Mouse (Mus musculus) forebrain, embryonic 15.5 days (tissue): ENCODE results near the gene Specc1l. TPM values are rescaled to one million over a fixed set of nuclear protein-coding genes. Genes with fewer than 3 reads are reported as not detected.
"Not testable (repeated sequence)": the region's sequence is repeated elsewhere in the genome, so short reads cannot be mapped to it uniquely, and the experiment has no call there.

ENCODE experiments used
- ATAC-seq: fragments of 200-750 bp; cut with Nextera tagmentation; replicated peaks from 2 replicates; pipeline ENCODE4 v1.8.0; 2017; ENCODE audit warnings: mild to moderate bottlenecking, moderate TSS enrichment, moderate library complexity
- H3K27ac ChIP-seq: fragments of 300-500 bp; sonication (generic); replicated peaks from 2 replicates; pipeline ENCODE4 v1.5.1; 2015; ENCODE audit warnings: mild to moderate bottlenecking, inconsistent platforms
- H3K27me3 ChIP-seq: fragments of 300-500 bp; sonication (generic); 2 replicates; pipeline ENCODE4 v1.6.1; 2015; ENCODE audit warnings: inconsistent platforms
- H3K36me3 ChIP-seq: fragments of 300-500 bp; sonication (generic); 2 replicates; pipeline ENCODE4 v1.6.1; 2015; ENCODE audit warnings: mild to moderate bottlenecking, inconsistent platforms
- H3K4me1 ChIP-seq: fragments of 300-500 bp; sonication (generic); 2 replicates; pipeline ENCODE4 v1.6.1; 2015; ENCODE audit warnings: inconsistent platforms
- H3K4me2 ChIP-seq: fragments of 300-500 bp; sonication (generic); replicated peaks from 2 replicates; pipeline ENCODE4 v1.6.1; 2015; ENCODE audit warnings: mild to moderate bottlenecking, inconsistent platforms
- H3K4me3 ChIP-seq: fragments of 300-500 bp; sonication (generic); 2 replicates; pipeline ENCODE4 v1.5.1; 2015; ENCODE audit warnings: mild to moderate bottlenecking, inconsistent platforms
- H3K9ac ChIP-seq: fragments of 300-500 bp; sonication (generic); replicated peaks from 2 replicates; pipeline ENCODE4 v1.6.1; 2015; ENCODE audit warnings: mild to moderate bottlenecking, inconsistent platforms
- H3K9me3 ChIP-seq: fragments of 300-500 bp; sonication (generic); 2 replicates; pipeline ENCODE4 v1.6.1; 2016; ENCODE audit warnings: inconsistent platforms
- WGBS: fragments of 180-500 bp; shearing (Covaris S2); methylation state at CpG from one replicate; pipeline ENCODE4 v1.1.7; 2015; ENCODE audit warnings: mixed read lengths; 5-methylcytosine and 5-hydroxymethylcytosine counted together
- polyA plus RNA-seq: library from polyadenylated mRNA; unstranded; fragments of >200 nt; fragmentation: Nextera tagmentation; extraction: Ambion mirVana; gene quantifications from 2 replicates; pipeline ENCODE4 v1.2.1, GENCODE M21; 2015

Specc1l gene
- polyA plus RNA-seq, 1 experiment from 2014 or later: 44.7 TPM

- Histone ChIP-seq H3K27me3 (no peaks in the 10 kb centered on the region), H3K4me2 (no peak overlapping the region), H3K27ac (no peak overlapping the region), H3K9me3 (no peaks in the 10 kb centered on the region), H3K9ac (no peak overlapping the region), H3K36me3 (no peaks in the 10 kb centered on the region), H3K4me3 (no peak overlapping the region), H3K4me1 (no peaks in the 10 kb centered on the region)
- ATAC-seq: no peak
- WGBS: 91% methylated on average over 5 of the region's 5 CpGs
Measured at GRCm38 (mm10) chr10:75338852-75339251, 127.0 kb downstream of the Specc1l start.

GRCm38 (mm10) chr10:75339377-75339776 lies 127.5 kb downstream of the Specc1l start:
- 90% methylated on average over 7 of the region's 7 CpGs for WGBS
- Histone ChIP-seq H3K4me1 (no peaks in the 10 kb centered on the region), H3K9me3 (no peaks in the 10 kb centered on the region), H3K9ac (no peak overlapping the region), H3K27ac (no peak overlapping the region), H3K4me3 (no peak overlapping the region), H3K36me3 (no peaks in the 10 kb centered on the region), H3K27me3 (no peaks in the 10 kb centered on the region), H3K4me2 (no peak overlapping the region)
- no peak for ATAC-seq

- no peak overlapping the region for H3K9ac ChIP-seq
- 36% methylated on average over 8 of the region's 8 CpGs for WGBS
- no peaks in the 10 kb centered on the region for H3K9me3 ChIP-seq
- H3K36me3 ChIP-seq: no peaks in the 10 kb centered on the region
- H3K27me3 ChIP-seq: no peaks in the 10 kb centered on the region
- no peak overlapping the region for H3K4me3 ChIP-seq
- ATAC-seq: no peak
- 0 out of 2 replicates have a peak, but pooled peaks cover 3% of the 10 kb centered on the region for H3K4me1 ChIP-seq
- H3K27ac ChIP-seq: no peak overlapping the region
- H3K4me2 ChIP-seq: no peak overlapping the region
Measured at GRCm38 (mm10) chr10:75341936-75342335, 130.1 kb downstream of the Specc1l start.

- H3K4me1 ChIP-seq, H3K27me3 ChIP-seq, H3K36me3 ChIP-seq, ATAC-seq, H3K4me3 ChIP-seq, H3K27ac ChIP-seq, H3K9ac ChIP-seq, H3K9me3 ChIP-seq, H3K4me2 ChIP-seq: not testable (repeated sequence)
- 60% methylated on average over 1 of the region's 1 CpGs for WGBS
Measured at GRCm38 (mm10) chr10:75344563-75344962, 132.7 kb downstream of the Specc1l start.

- no peaks in the 10 kb centered on the region for H3K36me3 ChIP-seq
- H3K27ac ChIP-seq: no peak overlapping the region
- H3K4me3 ChIP-seq: no peak overlapping the region
- H3K9me3 ChIP-seq: no peaks in the 10 kb centered on the region
- 15% methylated on average over 2 of the region's 2 CpGs for WGBS
- H3K27me3 ChIP-seq: no peaks in the 10 kb centered on the region
- H3K4me2 ChIP-seq: no peak overlapping the region
- H3K4me1 ChIP-seq: 0 out of 2 replicates have a peak, but pooled peaks cover 3% of the 10 kb centered on the region
- no peak overlapping the region for H3K9ac ChIP-seq
- no peak for ATAC-seq
Measured at GRCm38 (mm10) chr10:75345265-75345664, 133.4 kb downstream of the Specc1l start.

GRCm38 (mm10) chr10:75350564-75350963 lies 138.7 kb downstream of the Specc1l start:
- no peak overlapping the region for H3K27ac ChIP-seq
- whole genome bisulfite sequencing: 90% methylated on average over 5 of the region's 5 CpGs
- no peaks in the 10 kb centered on the region for H3K27me3 ChIP-seq
- ATAC-seq: no peak
- no peaks in the 10 kb centered on the region for H3K36me3 ChIP-seq
- no peaks in the 10 kb centered on the region for H3K4me1 ChIP-seq
- H3K9ac ChIP-seq: no peak overlapping the region
- H3K4me3 ChIP-seq: no peak overlapping the region
- H3K9me3 ChIP-seq: no peaks in the 10 kb centered on the region
- H3K4me2 ChIP-seq: no peak overlapping the region

- H3K27me3 ChIP-seq: no peaks in the 10 kb centered on the region
- no peak overlapping the region for H3K27ac ChIP-seq
- no peaks in the 10 kb centered on the region for H3K9me3 ChIP-seq
- no peak overlapping the region for H3K9ac ChIP-seq
- 96% methylated on average over 12 of the region's 12 CpGs for WGBS
- ATAC-seq: no peak
- H3K4me2 ChIP-seq: no peak overlapping the region
- no peaks in the 10 kb centered on the region for H3K36me3 ChIP-seq
- H3K4me3 ChIP-seq: no peak overlapping the region
- no peaks in the 10 kb centered on the region for H3K4me1 ChIP-seq
Measured at GRCm38 (mm10) chr10:75352541-75352940, 140.7 kb downstream of the Specc1l start.

GRCm38 (mm10) chr10:75353838-75354241 lies 142.0 kb downstream of the Specc1l start:
- H3K27me3 ChIP-seq, H3K9me3 ChIP-seq, H3K27ac ChIP-seq, H3K4me1 ChIP-seq, ATAC-seq, H3K36me3 ChIP-seq, H3K4me2 ChIP-seq, H3K9ac ChIP-seq, H3K4me3 ChIP-seq: not testable (repeated sequence)
- WGBS: 69% methylated on average over 8 of the region's 9 CpGs

- H3K36me3 ChIP-seq: no peaks in the 10 kb centered on the region
- no peak overlapping the region for H3K4me2 ChIP-seq
- WGBS: 79% methylated on average over 4 of the region's 4 CpGs
- H3K4me1 ChIP-seq: no peaks in the 10 kb centered on the region
- H3K9me3 ChIP-seq: no peaks in the 10 kb centered on the region
- no peak for ATAC-seq
- H3K9ac ChIP-seq: no peak overlapping the region
- no peak overlapping the region for H3K27ac ChIP-seq
- H3K27me3 ChIP-seq: no peaks in the 10 kb centered on the region
- no peak overlapping the region for H3K4me3 ChIP-seq
Measured at GRCm38 (mm10) chr10:75355341-75355740, 143.5 kb downstream of the Specc1l start.

Other genes starting within 250 kb of the Specc1l start
- gene Gnaz, start 244.9 kb upstream of the Specc1l start, polyA plus RNA-seq: 40.9 and 44.9 TPM in 2 replicates
- 0.23 and 0.76 TPM in 2 replicates for gene Rsph14, start 179.5 kb upstream of the Specc1l start, polyA plus RNA-seq
- gene Rab36, start 175.0 kb upstream of the Specc1l start, polyA plus RNA-seq: 13.3 and 13.7 TPM in 2 replicates
- gene Bcr, start 151.5 kb upstream of the Specc1l start, polyA plus RNA-seq: 15.7 and 16.3 TPM in 2 replicates
- 6.4 and 8.2 TPM in 2 replicates for gene Adora2a, start 104.8 kb downstream of the Specc1l start, polyA plus RNA-seq
- gene Upb1, start 189.0 kb downstream of the Specc1l start, polyA plus RNA-seq: 0.13 and 0.19 TPM in 2 replicates